Mouse (Mus musculus) lung, embryonic 14.5 days (tissue): ENCODE measurements around the gene Lss. TPM values are rescaled to one million over a fixed set of nuclear protein-coding genes. Genes with fewer than 3 reads are reported as not detected.

Source experiments
- ATAC-seq: fragments of 200-750 bp; cut with Nextera tagmentation; 2 replicates; pipeline ENCODE4 v1.8.0; 2017; ENCODE audit warnings: mild to moderate bottlenecking, moderate TSS enrichment, moderate library complexity; ENCODE audit not compliant: insufficient read depth
- DNase-seq: peaks from one replicate; pipeline ENCODE4 v3.0.0-alpha.2; 2015
- H3K27ac ChIP-seq: fragments of 300-500 bp; sonication (generic); 2 replicates; pipeline ENCODE4 v1.5.1; 2014; ENCODE audit warnings: low read depth, mild to moderate bottlenecking, moderate library complexity
- H3K27me3 ChIP-seq: fragments of 300-500 bp; sonication (generic); 2 replicates; pipeline ENCODE4 v1.6.1; 2014; ENCODE audit warnings: low read length, control low read depth; ENCODE audit not compliant: insufficient read depth
- H3K36me3 ChIP-seq: fragments of 300-500 bp; sonication (generic); 2 replicates; pipeline ENCODE4 v1.6.1; 2014; ENCODE audit warnings: control low read depth; ENCODE audit not compliant: insufficient read depth
- H3K4me1 ChIP-seq: fragments of 300-500 bp; sonication (generic); 2 replicates; pipeline ENCODE4 v1.6.1; 2014; ENCODE audit warnings: antibody characterized with exemption, control low read depth; ENCODE audit not compliant: insufficient read depth
- H3K4me2 ChIP-seq: fragments of 300-500 bp; sonication (generic); 2 replicates; pipeline ENCODE4 v1.6.1; 2014; ENCODE audit warnings: mild to moderate bottlenecking
- H3K4me3 ChIP-seq: fragments of 300-500 bp; sonication (generic); 2 replicates; pipeline ENCODE4 v1.5.1; 2014; ENCODE audit warnings: low read depth, low read length
- H3K9ac ChIP-seq: fragments of 300-500 bp; sonication (generic); 2 replicates; pipeline ENCODE4 v1.6.1; 2014
- H3K9me3 ChIP-seq: fragments of 300-500 bp; sonication (generic); 2 replicates; pipeline ENCODE4 v1.6.1; 2016; ENCODE audit warnings: low read depth, low read length, control low read depth
- CTCF ChIP-seq: IDR thresholded peaks from 2 replicates; pipeline ENCODE4 v1.5.1; 2016; ENCODE audit warnings: antibody characterized with exemption, low read depth
- WGBS: fragments of 180-500 bp; shearing (Covaris S2); extraction: QIAGEN DNeasy Blood & Tissue Kit; methylation state at CpG from one replicate; pipeline ENCODE4 v1.1.7; 2014; 5-methylcytosine and 5-hydroxymethylcytosine counted together
- polyA plus RNA-seq: library from polyadenylated mRNA; unstranded; fragments of >200 nt; fragmentation: Nextera tagmentation; extraction: Ambion mirVana; gene quantifications from 2 replicates; pipeline ENCODE4 v1.2.1, GENCODE M21; 2014

The Lss gene
- polyA plus RNA-seq, 1 experiment from 2014 or later = 21.5 TPM

DNA sequence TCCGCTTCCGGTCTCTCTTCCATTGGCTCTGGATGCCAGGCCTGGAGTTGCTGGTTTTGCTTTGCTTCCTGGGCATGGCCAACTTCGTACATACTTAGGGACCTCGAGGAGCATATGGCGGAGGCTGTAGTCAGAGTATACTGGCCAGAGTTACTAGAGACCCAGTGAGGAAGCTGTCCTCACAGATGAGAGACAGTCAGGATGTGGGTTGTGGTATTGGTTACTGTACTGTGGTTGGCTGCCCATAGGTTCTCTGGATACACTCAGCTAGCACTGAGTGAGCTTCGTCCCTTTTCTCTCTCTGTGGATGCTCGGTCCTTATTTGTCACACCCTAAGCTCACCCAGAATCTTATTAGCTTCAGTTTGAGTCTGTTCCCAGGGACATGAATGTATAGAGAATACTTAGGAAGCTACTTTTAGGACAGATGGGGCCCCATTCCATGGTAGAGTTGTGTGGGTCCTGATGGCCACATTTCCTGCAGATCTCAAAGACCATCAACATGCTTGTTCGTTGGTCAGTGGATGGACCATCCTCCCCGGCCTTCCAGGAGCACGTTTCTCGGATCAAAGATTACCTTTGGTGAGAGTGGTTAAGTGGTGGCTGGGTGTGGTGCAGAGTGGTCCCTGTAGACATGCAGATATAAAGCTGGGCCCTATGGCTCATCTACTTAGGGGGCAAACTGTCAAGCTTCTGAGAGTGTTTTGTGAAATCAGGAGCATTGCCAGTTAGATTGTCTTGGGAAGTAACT is 10.1 kb downstream of the Lss start:
- Histone ChIP-seq H3K4me2 (no peak overlapping the region), H3K4me3 (no peak overlapping the region), H3K27me3 (no peaks in the 10 kb centered on the region), H3K9me3 (no peaks in the 10 kb centered on the region), H3K27ac (no peak overlapping the region), H3K36me3 (peaks cover 95% of the 10 kb centered on the region), H3K4me1 (no peaks in the 10 kb centered on the region), H3K9ac (no peak overlapping the region)
- ATAC-seq (no peak), DNase-seq (no peak)
- no peak for TF ChIP-seq CTCF
- 93% methylated on average over 11 of the region's 11 CpGs for WGBS

DNA sequence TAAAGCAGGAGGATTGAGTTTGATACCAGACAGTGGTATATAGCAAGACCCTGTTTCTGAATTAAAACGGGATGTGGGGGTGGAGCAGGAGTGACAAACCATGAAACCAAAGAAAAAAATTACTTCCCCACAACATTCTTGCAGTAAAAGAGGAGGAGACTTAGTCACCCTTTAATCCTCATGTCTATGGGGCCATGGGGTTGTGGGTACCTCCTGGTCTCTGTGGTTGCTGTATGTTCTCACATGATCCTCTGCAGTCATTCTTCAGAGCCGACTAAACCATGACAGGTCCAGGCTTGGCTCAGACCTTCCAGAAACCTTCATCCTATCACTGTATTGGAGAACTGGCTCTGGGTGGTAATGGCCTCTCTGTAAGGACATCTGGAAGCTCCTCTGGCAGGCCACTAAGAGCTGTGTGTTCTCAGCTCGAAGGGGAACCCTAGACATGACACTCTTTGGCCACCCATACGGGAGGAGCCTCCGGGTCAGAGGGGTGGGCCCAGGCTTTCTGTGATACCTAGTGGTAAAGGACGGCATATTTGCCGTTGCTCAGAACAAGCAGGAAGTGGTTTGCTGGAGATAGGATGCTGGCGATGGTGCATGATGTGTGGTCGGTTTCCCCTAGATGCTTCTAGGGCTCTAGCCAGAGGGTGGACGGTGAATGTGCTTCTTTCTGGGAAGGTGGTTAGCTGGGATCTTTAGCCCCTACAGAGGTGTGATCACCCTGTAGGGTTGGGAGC is 11.4 kb downstream of the Lss start:
- DNase-seq (no peak), ATAC-seq (no peak)
- Histone ChIP-seq H3K9me3 (no peaks in the 10 kb centered on the region), H3K36me3 (peaks cover 95% of the 10 kb centered on the region), H3K27me3 (no peaks in the 10 kb centered on the region), H3K4me3 (no peak overlapping the region), H3K27ac (no peak overlapping the region), H3K4me1 (no peaks in the 10 kb centered on the region), H3K4me2 (no peak overlapping the region), H3K9ac (no peak overlapping the region)
- TF ChIP-seq CTCF = no peak
- WGBS = 86% methylated on average over 10 of the region's 10 CpGs

GRCm38 (mm10) chr10:76546566-76546965 is 15.2 kb downstream of the Lss start:
- no peak for TF ChIP-seq CTCF
- Histone ChIP-seq H3K4me2 (no peak overlapping the region), H3K27ac (no peak overlapping the region), H3K9ac (no peak overlapping the region), H3K36me3 (peaks cover 98% of the 10 kb centered on the region), H3K4me3 (no peak overlapping the region), H3K27me3 (no peaks in the 10 kb centered on the region), H3K9me3 (no peaks in the 10 kb centered on the region), H3K4me1 (no peaks in the 10 kb centered on the region)
- no peak for ATAC-seq
- 92% methylated on average over 8 of the region's 8 CpGs for WGBS
- DNase-seq = no peak

DNA sequence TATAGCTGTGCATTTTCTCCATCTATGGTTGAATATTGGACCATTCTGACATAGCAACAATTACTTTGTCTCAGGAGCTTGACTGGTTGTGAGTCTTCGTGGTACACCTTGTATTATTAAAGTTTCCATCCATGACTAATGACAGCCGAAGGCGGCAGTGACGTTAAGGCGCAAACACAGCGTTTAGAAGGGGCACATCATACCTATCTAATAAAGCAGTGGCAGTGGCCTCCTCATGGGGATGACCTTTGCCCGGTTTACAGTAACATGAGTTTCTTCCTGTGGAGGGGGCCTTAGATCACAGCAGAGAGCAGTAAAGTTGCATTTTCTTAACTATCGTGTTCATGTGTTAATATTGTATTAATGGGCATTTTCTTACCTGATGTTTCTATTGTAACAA is 16.8 kb downstream of the Lss start:
- TF ChIP-seq CTCF = no peak
- DNase-seq (no peak), ATAC-seq (no peak)
- H3K9ac ChIP-seq = no peak overlapping the region
- H3K27me3 ChIP-seq = no peaks in the 10 kb centered on the region
- H3K36me3 ChIP-seq = peaks cover 95% of the 10 kb centered on the region
- H3K4me1 ChIP-seq = no peaks in the 10 kb centered on the region
- no peaks in the 10 kb centered on the region for H3K9me3 ChIP-seq
- no peak overlapping the region for H3K4me2 ChIP-seq
- 85% methylated on average over 8 of the region's 8 CpGs for WGBS
- H3K27ac ChIP-seq = no peak overlapping the region
- H3K4me3 ChIP-seq = no peak overlapping the region

GRCm38 (mm10) chr10:76550458-76550857 is 19.1 kb downstream of the Lss start:
- 83% methylated on average over 5 of the region's 5 CpGs for WGBS
- peak; percentile 46 for DNase-seq
- ATAC-seq = no peak
- H3K27me3 ChIP-seq = no peaks in the 10 kb centered on the region
- peak; percentile 55 for TF ChIP-seq CTCF
- peaks cover 89% of the 10 kb centered on the region for H3K36me3 ChIP-seq
- H3K4me2 ChIP-seq = no peak overlapping the region
- no peak overlapping the region for H3K4me3 ChIP-seq
- H3K9me3 ChIP-seq = no peaks in the 10 kb centered on the region
- H3K9ac ChIP-seq = no peak overlapping the region
- no peaks in the 10 kb centered on the region for H3K4me1 ChIP-seq
- no peak overlapping the region for H3K27ac ChIP-seq

DNA sequence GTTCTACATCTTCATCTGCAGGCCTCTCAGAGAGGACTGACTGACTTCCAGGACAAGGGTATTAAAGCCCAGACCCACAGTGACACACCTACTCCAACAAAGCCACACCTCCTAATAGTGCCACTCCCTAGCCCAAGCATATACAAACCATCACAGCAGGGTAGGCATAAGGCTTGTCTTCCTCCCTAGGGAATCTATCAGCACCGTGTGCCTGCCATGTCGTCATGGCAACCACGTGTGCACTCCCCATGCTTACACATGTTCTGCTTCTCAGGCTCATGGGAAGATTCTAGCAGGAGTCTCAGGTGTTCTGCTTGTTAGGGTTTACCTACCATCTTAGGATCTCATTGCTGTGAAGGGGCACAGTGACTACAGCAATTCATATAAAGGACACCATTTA is 20.2 kb downstream of the Lss start:
- H3K4me3 ChIP-seq = no peak overlapping the region
- no peak overlapping the region for H3K9ac ChIP-seq
- TF ChIP-seq CTCF = no peak
- H3K9me3 ChIP-seq = no peaks in the 10 kb centered on the region
- no peaks in the 10 kb centered on the region for H3K27me3 ChIP-seq
- H3K27ac ChIP-seq = no peak overlapping the region
- 78% methylated on average over 3 of the region's 3 CpGs for WGBS
- DNase-seq = no peak
- H3K36me3 ChIP-seq = peaks cover 79% of the 10 kb centered on the region
- no peaks in the 10 kb centered on the region for H3K4me1 ChIP-seq
- H3K4me2 ChIP-seq = no peak overlapping the region
- no peak for ATAC-seq

DNA sequence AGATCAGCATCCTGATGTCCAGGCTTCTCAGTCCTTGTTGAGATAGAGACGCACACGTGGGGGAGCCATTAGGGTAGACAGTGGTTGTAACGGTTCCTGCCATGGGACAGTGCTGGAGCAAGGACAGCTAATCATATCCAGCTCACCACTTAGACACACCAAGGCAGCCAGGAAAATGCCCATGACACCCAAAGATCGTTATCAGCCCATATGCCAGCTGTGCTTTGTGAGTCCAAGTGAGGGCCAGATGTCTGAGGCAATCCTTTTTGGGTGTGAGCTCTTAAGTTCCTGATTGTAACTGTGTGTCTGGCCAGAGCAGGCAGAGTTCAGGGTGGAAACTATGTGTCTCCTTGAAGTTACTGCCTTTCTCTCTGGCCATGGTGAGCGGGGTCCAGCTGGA is 22.7 kb downstream of the Lss start:
- Histone ChIP-seq H3K4me1 (no peaks in the 10 kb centered on the region), H3K36me3 (peaks cover 55% of the 10 kb centered on the region), H3K27ac (no peak overlapping the region), H3K4me3 (no peak overlapping the region), H3K9me3 (no peaks in the 10 kb centered on the region), H3K4me2 (no peak overlapping the region), H3K9ac (no peak overlapping the region), H3K27me3 (no peaks in the 10 kb centered on the region)
- DNase-seq = no peak
- WGBS = 88% methylated on average over 5 of the region's 5 CpGs
- ATAC-seq = no peak
- TF ChIP-seq CTCF = no peak
